Mouse (Mus musculus) intestine, embryonic 16.5 days (tissue): ENCODE measurements at regions not wholly inside any gene's neighbourhood (a gene's known extent, or its start where the extent isn't known, plus 50 kb on each side); places are given as distances from the start of the nearest gene placed in this dataset.

ENCODE experiments used
- ATAC-seq: fragments of 200-750 bp; cut with Nextera tagmentation; 2 replicates; pipeline ENCODE4 v1.8.0; 2017; ENCODE audit warnings: moderate TSS enrichment, moderate library complexity
- H3K27ac ChIP-seq: fragments of 300-500 bp; sonication (generic); 2 replicates; pipeline ENCODE4 v1.5.1; 2014; ENCODE audit warnings: mild to moderate bottlenecking, low read length
- H3K27me3 ChIP-seq: fragments of 300-500 bp; sonication (generic); replicated peaks from 2 replicates; pipeline ENCODE4 v1.6.1; 2014; ENCODE audit warnings: low read length, control low read depth, mixed read lengths; ENCODE audit not compliant: control insufficient read depth, insufficient read depth
- H3K36me3 ChIP-seq: fragments of 300-500 bp; sonication (generic); 2 replicates; pipeline ENCODE4 v1.6.1; 2014; ENCODE audit warnings: low read length, control low read depth; ENCODE audit not compliant: control insufficient read depth, insufficient read depth
- H3K4me1 ChIP-seq: fragments of 300-500 bp; sonication (generic); 2 replicates; pipeline ENCODE4 v1.6.1; 2014; ENCODE audit warnings: low read length, control low read depth, mixed read lengths; ENCODE audit not compliant: control insufficient read depth, insufficient read depth
- H3K4me2 ChIP-seq: fragments of 300-500 bp; sonication (generic); 2 replicates; pipeline ENCODE4 v1.6.1; 2014; ENCODE audit warnings: low read depth, low read length, control low read depth
- H3K4me3 ChIP-seq: fragments of 300-500 bp; sonication (generic); 2 replicates; pipeline ENCODE4 v1.5.1; 2014; ENCODE audit warnings: mild to moderate bottlenecking, low read length
- H3K9ac ChIP-seq: fragments of 300-500 bp; sonication (generic); 2 replicates; pipeline ENCODE4 v1.6.1; 2014; ENCODE audit warnings: low read depth, low read length
- H3K9me3 ChIP-seq: fragments of 300-500 bp; sonication (generic); 2 replicates; pipeline ENCODE4 v1.6.1; 2016; ENCODE audit warnings: low read length, control low read depth; ENCODE audit not compliant: control insufficient read depth
- WGBS: fragments of 180-500 bp; shearing (Covaris S2); extraction: QIAGEN DNeasy Blood & Tissue Kit; methylation state at CpG from one replicate; pipeline ENCODE4 v1.1.7; 2014; 5-methylcytosine and 5-hydroxymethylcytosine counted together

- WGBS, result 84% methylated on average over 2 of the region's 2 CpGs
- H3K4me1 ChIP-seq, result no peaks in the 10 kb centered on the region
- H3K4me2 ChIP-seq, result no peak overlapping the region
- ATAC-seq, result no peak
- no peak overlapping the region for H3K4me3 ChIP-seq
- no peaks in the 10 kb centered on the region for H3K36me3 ChIP-seq
- H3K27ac ChIP-seq, result no peak overlapping the region
- H3K9ac ChIP-seq, result no peak overlapping the region
- no peaks in the 10 kb centered on the region for H3K9me3 ChIP-seq
- H3K27me3 ChIP-seq, result no peaks in the 10 kb centered on the region
Observed at GRCm38 (mm10) chr6:101902276-101902675, 524.6 kb upstream of the Pdzrn3 start.

DNA sequence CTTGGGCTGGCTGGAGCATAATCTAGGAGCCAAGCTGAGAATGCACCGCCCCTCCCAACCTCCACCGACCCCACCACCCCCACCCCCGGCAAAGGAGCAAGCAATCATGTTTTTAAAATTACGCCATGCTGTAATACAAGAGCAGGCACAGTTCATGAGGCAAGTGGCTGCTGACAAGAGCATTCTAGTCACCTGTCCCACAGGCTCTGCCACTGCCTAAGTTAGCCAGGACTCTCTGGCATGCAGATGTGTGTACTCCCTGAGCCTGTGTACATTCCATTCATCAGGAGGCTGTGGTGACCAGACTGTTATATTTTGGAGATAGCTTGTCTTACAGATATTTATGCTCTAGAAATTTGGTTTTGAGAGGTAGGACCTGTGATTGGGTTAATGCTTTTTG, 520.8 kb upstream of the Pdzrn3 start:
- Histone ChIP-seq H3K4me2 (no peak overlapping the region), H3K27me3 (no peaks in the 10 kb centered on the region), H3K9ac (no peak overlapping the region), H3K27ac (no peak overlapping the region), H3K4me1 (no peaks in the 10 kb centered on the region), H3K4me3 (no peak overlapping the region), H3K9me3 (no peaks in the 10 kb centered on the region), H3K36me3 (no peaks in the 10 kb centered on the region)
- WGBS, result 79% methylated on average over 4 of the region's 4 CpGs
- ATAC-seq, result no peak

- H3K27me3 ChIP-seq, result no peaks in the 10 kb centered on the region
- no peaks in the 10 kb centered on the region for H3K9me3 ChIP-seq
- H3K4me1 ChIP-seq, result no peaks in the 10 kb centered on the region
- H3K4me3 ChIP-seq, result no peak overlapping the region
- no peak overlapping the region for H3K27ac ChIP-seq
- no peak overlapping the region for H3K4me2 ChIP-seq
- H3K36me3 ChIP-seq, result no peaks in the 10 kb centered on the region
- H3K9ac ChIP-seq, result no peak overlapping the region
- ATAC-seq, result no peak
Observed at GRCm38 (mm10) chr6:101890655-101891054, 513.0 kb upstream of the Pdzrn3 start.

- ATAC-seq, result no peak
- Histone ChIP-seq H3K4me2 (no peak overlapping the region), H3K4me1 (0 out of 2 replicates have a peak, but pooled peaks cover 2% of the 10 kb centered on the region), H3K27ac (no peak overlapping the region), H3K36me3 (no peaks in the 10 kb centered on the region), H3K4me3 (no peak overlapping the region), H3K9me3 (no peaks in the 10 kb centered on the region), H3K27me3 (no peaks in the 10 kb centered on the region), H3K9ac (no peak overlapping the region)
- WGBS, result 45% methylated on average over 4 of the region's 4 CpGs
Observed at GRCm38 (mm10) chr6:101882938-101883337, 505.2 kb upstream of the Pdzrn3 start.

- no peak for ATAC-seq
- H3K9me3 ChIP-seq, result no peaks in the 10 kb centered on the region
- no peak overlapping the region for H3K4me3 ChIP-seq
- no peak overlapping the region for H3K4me2 ChIP-seq
- H3K9ac ChIP-seq, result no peak overlapping the region
- no peaks in the 10 kb centered on the region for H3K4me1 ChIP-seq
- WGBS, result 71% methylated on average over 1 of the region's 1 CpGs
- no peaks in the 10 kb centered on the region for H3K36me3 ChIP-seq
- no peak overlapping the region for H3K27ac ChIP-seq
- no peaks in the 10 kb centered on the region for H3K27me3 ChIP-seq
Observed at GRCm38 (mm10) chr6:101874894-101875293, 497.2 kb upstream of the Pdzrn3 start.

DNA sequence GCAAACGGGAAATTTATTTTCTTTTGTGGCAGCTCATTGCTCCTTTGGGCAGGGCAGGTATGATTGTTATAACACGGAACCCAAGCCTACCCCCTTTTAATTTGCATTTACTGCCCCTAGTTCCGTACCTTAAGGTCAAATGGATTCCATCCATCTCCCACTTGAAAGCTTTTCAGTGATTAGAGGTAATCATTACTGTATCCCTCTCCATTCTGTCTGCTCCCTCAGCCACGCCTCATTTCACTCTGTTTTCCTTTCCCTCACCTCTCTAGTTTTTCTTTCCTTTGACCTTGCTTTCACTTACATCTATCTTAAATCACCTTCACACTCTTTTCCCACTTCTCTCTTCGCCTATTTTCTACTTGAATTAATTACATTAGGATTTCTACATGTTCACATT, 481.2 kb upstream of the Pdzrn3 start:
- Histone ChIP-seq H3K9me3 (no peaks in the 10 kb centered on the region), H3K4me2 (no peak overlapping the region), H3K4me1 (no peaks in the 10 kb centered on the region), H3K4me3 (no peak overlapping the region), H3K36me3 (no peaks in the 10 kb centered on the region), H3K27ac (no peak overlapping the region), H3K27me3 (no peaks in the 10 kb centered on the region), H3K9ac (no peak overlapping the region)
- WGBS, result 57% methylated on average over 5 of the region's 5 CpGs
- ATAC-seq, result no peak

GRCm38 (mm10) chr6:101840695-101841094, 463.0 kb upstream of the Pdzrn3 start:
- Histone ChIP-seq H3K4me2 (no peak overlapping the region), H3K27ac (no peak overlapping the region), H3K4me3 (no peak overlapping the region), H3K27me3 (no peaks in the 10 kb centered on the region), H3K9me3 (no peaks in the 10 kb centered on the region), H3K9ac (no peak overlapping the region), H3K36me3 (no peaks in the 10 kb centered on the region), H3K4me1 (no peaks in the 10 kb centered on the region; the same call in 1 of the 2 replicates)
- WGBS, result 80% methylated on average over 4 of the region's 4 CpGs
- ATAC-seq, result no peak

GRCm38 (mm10) chr6:101837563-101837962, 459.9 kb upstream of the Pdzrn3 start:
- 78% methylated on average over 6 of the region's 6 CpGs for WGBS
- Histone ChIP-seq H3K9ac (no peak overlapping the region), H3K9me3 (no peaks in the 10 kb centered on the region), H3K4me3 (no peak overlapping the region), H3K4me1 (no peaks in the 10 kb centered on the region; the same call in 1 of the 2 replicates), H3K27ac (no peak overlapping the region), H3K4me2 (no peak overlapping the region), H3K27me3 (no peaks in the 10 kb centered on the region), H3K36me3 (no peaks in the 10 kb centered on the region)
- no peak for ATAC-seq

- Histone ChIP-seq H3K4me2 (no peak overlapping the region), H3K27ac (no peak overlapping the region), H3K36me3 (no peaks in the 10 kb centered on the region), H3K4me3 (no peak overlapping the region), H3K9me3 (no peaks in the 10 kb centered on the region), H3K9ac (no peak overlapping the region), H3K4me1 (no peaks in the 10 kb centered on the region), H3K27me3 (no peaks in the 10 kb centered on the region)
- WGBS, result 73% methylated on average over 2 of the region's 2 CpGs
- ATAC-seq, result no peak
Observed at GRCm38 (mm10) chr6:101793986-101794385, 416.3 kb upstream of the Pdzrn3 start.

DNA sequence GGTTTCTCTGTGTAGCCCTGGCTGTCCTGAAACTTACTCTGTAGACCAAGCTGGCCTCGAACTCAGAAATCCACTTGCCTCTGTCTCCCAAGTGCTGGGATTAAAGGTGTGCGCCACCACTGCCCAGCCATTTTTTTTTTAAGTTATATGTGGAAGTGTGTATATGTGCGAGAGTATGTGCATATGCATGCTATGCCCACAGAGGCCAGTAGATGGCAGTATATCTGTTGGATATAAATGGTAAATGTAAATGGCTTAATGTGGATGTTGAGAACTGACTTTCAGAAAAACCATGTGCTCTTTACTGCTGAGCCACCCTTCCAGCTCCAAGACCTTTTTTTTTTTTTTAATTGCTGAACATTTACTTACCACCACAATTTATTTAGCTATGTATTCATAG, 400.2 kb upstream of the Pdzrn3 start:
- Histone ChIP-seq H3K9ac (no peak overlapping the region), H3K4me1 (no peaks in the 10 kb centered on the region), H3K36me3 (no peaks in the 10 kb centered on the region), H3K27me3 (no peaks in the 10 kb centered on the region), H3K27ac (no peak overlapping the region), H3K4me3 (no peak overlapping the region), H3K4me2 (no peak overlapping the region), H3K9me3 (no peaks in the 10 kb centered on the region)
- 91% methylated on average over 3 of the region's 3 CpGs for WGBS
- ATAC-seq, result no peak
